Mouse (Mus musculus) natural killer cell, adult 2 months (primary cell): ENCODE measurements around the gene Snd1.

ENCODE experiments used
- DNase-seq, 2 experiments: peaks; one replicate each; pipeline ENCODE4 v3.0.0; 2022; ENCODE audit warnings: low spot score in 2 of 2

Snd1 gene

GRCm38 (mm10) chr6:28594759-28595158 is 119.8 kb downstream of the Snd1 start:
- no peak for DNase-seq

DNA sequence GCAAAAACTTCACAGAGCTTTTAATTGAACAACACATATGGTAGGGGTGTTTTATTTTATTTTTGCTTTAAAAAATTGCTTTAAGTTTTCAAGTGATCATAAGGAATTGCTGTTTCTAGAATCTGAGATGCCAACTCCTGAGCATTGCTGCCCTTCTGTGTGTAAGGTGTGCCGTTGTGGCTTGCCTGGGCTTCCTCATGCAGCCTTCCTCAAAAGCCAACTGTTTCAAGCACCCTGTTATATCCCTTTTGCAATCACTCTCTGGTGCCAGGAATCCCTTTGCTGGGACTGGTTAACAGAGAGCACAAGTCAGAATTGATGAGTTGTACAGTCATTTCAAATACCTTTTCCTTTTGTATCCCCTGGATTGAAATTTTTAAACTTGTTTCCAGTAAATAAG is 120.3 kb downstream of the Snd1 start:
- no peak for DNase-seq

GRCm38 (mm10) chr6:28597266-28597665 is 122.3 kb downstream of the Snd1 start:
- DNase-seq: no peak

GRCm38 (mm10) chr6:28599120-28599519 is 124.2 kb downstream of the Snd1 start:
- DNase-seq: no peak

DNA sequence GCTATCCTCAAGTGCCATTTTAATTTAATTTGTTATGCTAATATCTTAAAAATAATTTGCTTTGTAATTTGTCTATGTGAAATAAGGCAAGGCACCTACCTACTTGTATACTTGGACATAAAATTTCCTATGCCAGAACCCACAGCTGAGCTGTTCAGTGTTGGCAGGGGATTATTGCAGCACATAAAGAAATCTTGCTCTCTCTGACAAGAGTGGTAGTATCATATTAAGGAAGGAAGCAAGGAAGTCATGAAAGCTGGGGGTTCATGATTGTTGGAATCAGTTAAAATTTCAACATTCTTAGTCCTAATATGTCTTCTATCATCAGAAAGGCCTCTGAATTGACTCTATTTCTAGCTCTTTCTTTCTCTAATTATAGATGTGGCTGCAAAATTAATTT is 125.5 kb downstream of the Snd1 start:
- no peak for DNase-seq

GRCm38 (mm10) chr6:28603401-28603800 is 128.5 kb downstream of the Snd1 start:
- no peak for DNase-seq

DNA sequence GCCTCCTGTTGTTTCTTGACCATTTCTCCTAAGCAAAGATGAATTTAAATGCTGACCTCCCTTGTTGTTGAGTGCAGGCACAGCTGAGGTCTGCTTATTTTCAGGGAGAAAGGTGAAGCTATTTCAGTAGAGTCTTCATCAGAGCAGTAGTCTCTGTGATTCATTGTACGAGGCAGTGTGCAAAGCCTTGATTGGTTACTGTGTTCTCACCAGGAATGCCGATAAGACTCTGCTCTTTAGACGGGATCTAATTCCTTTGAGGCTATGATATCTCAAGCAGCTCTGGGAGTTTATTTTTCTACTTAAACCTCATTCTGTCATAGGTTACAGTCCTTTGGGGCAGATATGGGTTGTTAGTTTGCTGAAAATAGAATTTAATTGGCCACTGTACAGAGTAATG is 128.9 kb downstream of the Snd1 start:
- no peak for DNase-seq

GRCm38 (mm10) chr6:28609291-28609690 is 134.4 kb downstream of the Snd1 start:
- no peak for DNase-seq

- DNase-seq: no peak
Observed at GRCm38 (mm10) chr6:28610127-28610526, 135.2 kb downstream of the Snd1 start.

DNA sequence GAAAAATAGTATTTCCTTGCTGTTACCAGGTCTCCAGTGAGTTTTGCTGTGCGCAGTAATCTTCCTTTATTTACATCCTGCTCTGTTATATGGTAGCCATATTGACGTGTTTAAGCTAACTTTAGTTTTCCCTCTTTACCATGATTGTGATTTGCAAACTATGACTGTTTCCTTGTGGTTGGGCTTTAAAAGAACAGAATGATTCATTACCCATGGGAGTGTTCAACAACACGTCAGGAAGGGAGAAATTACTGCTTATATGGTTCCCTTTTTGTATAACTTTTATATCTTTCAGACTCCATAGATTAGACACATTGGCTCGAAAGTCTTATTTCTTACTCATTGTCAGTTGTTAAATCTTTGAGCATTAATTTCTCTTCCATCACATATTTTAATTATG is 138.5 kb downstream of the Snd1 start:
- DNase-seq: no peak

DNA sequence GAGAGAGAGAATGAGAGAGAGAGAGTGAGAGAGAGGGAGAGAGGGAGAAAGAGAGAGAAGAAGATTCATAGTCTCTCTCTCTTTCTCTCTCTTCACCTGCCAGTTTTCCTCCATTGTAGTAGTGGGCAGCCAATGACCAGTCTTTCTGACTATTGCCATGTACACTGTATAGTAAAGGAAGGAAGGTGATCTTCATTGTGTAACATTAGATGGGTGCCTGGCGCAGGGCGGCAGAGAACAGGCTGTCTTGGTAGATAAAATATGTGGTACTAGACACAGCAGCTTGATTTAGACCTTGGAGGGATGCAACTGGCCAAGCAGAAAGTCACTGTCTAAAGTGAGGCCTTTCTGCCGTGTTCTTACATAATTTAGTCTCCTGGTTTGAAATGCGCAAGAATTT is 139.9 kb downstream of the Snd1 start:
- DNase-seq: no peak

GRCm38 (mm10) chr6:28615408-28615807 is 140.5 kb downstream of the Snd1 start:
- DNase-seq: no peak

GRCm38 (mm10) chr6:28615966-28616365 is 141.0 kb downstream of the Snd1 start:
- no peak for DNase-seq

- no peak for DNase-seq
Observed at GRCm38 (mm10) chr6:28618299-28618698, 143.4 kb downstream of the Snd1 start.

GRCm38 (mm10) chr6:28618751-28619153 is 143.8 kb downstream of the Snd1 start:
- peak; percentile 3 to 6 for DNase-seq

GRCm38 (mm10) chr6:28621431-28621830 is 146.5 kb downstream of the Snd1 start:
- DNase-seq: no peak

DNA sequence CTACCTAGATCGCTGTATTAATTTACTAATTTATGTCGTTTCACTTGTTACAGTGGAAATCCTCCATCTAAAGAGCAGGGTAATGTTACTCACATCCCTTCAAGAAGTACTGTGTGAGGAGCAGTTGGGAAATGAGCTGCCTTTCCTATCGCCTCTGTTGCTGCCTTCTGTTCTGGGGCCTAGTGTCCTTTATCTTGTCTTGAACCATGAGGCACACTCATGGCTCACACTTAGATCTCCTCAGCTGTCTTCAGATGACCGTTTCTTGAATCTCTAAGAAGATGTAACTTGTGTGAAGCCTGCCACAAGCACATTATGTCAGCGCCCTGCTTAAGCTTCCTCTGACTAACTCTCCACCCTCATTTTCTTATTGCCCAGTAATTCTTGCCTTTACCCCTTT is 147.0 kb downstream of the Snd1 start:
- no peak for DNase-seq

- DNase-seq: no peak
Observed at GRCm38 (mm10) chr6:28622522-28622921, 147.6 kb downstream of the Snd1 start.

- DNase-seq: no peak
Observed at GRCm38 (mm10) chr6:28622963-28623362, 148.0 kb downstream of the Snd1 start.

- DNase-seq: no peak
Observed at GRCm38 (mm10) chr6:28628408-28628807, 153.5 kb downstream of the Snd1 start.

DNA sequence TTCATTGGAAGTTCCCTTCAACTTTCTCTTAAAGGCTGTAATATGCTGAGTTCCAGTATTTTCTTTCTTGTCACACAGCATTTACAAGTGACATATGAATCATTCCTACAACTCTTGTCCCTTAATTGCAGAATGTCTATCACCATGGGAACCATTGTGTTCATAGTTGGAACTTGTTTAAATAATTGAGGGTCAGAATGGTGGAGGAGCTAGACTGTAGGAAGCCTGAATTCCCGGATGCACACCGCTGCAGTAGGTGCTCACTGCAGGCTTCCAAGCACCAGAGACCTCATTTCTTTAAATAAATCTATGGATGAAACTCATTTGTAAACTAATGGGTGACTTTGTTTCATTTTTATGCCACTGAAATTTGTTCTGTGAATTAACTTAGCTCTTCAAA is 154.9 kb downstream of the Snd1 start:
- DNase-seq: no peak

- DNase-seq: no peak
Observed at GRCm38 (mm10) chr6:28630926-28631325, 156.0 kb downstream of the Snd1 start.

- no peak for DNase-seq
Observed at GRCm38 (mm10) chr6:28633120-28633519, 158.2 kb downstream of the Snd1 start.

DNA sequence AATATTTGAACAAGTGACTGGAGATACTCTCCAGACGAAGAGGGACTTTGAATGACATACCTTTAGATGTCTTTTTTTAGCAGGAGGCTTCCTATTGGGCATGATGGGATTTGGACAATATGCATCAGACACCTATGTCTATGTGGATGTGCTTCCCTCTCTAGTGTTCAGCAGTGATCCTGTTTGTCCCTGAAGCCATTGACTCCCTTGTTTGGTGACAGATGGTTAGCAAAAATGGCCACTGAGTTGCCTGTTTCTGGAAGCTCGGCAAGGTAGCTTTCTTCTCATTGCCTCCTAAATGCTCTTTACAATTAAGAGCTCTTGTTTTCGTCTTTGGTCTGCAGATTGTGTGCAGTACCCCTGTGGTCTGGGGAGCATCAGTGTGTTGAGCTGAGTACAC is 158.7 kb downstream of the Snd1 start:
- no peak for DNase-seq

DNA sequence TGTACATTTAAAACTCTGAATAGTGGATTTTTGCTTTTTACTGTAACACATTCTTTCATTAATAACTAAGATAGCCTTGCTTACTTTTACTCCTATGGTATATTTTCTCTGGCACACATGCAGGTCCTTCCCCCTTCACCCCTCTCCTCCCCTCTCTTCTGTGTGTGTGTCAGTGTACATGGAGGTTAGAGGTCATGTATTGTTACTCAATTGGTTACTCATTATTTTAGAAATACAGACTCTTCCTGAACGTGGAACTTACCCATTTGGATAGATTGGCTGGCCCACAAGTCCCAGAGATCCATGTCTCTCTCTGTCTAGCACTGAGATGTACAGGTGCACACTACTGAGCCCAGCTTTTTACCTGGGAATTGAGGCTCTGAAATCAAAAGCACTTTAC is 160.2 kb downstream of the Snd1 start:
- DNase-seq: no peak
